Mouse (Mus musculus) R1 (cell line): ENCODE measurements around the gene Strn3.
"Not testable (repeated sequence)": the region's sequence is repeated elsewhere in the genome, so short reads cannot be mapped to it uniquely, and the experiment has no call there.

Experiments
- DNase-seq: peaks from one replicate; pipeline ENCODE4 v3.0.0-alpha.2; 2018; ENCODE audit warnings: low read depth, low spot score

Gene Strn3

DNA sequence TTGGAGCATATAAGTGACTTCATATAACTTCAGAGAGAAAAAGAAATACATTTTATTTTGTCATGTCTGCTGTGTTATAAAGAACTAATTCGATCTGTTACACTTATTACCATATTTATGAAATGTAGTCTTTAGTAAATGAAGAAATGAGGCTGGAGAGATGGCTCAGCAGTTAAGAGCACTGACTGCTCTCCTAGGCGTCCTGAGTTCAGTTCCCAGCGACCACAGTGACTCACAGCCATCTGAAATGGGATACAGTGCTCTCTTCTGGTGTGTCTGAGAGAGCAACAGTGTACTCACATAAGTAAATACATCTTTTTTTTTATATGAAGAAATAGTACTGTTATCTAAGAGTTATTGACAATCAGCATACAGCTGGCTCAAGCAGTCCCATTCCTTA, 1.7 kb upstream of the Strn3 start:
- no peak for DNase-seq

DNA sequence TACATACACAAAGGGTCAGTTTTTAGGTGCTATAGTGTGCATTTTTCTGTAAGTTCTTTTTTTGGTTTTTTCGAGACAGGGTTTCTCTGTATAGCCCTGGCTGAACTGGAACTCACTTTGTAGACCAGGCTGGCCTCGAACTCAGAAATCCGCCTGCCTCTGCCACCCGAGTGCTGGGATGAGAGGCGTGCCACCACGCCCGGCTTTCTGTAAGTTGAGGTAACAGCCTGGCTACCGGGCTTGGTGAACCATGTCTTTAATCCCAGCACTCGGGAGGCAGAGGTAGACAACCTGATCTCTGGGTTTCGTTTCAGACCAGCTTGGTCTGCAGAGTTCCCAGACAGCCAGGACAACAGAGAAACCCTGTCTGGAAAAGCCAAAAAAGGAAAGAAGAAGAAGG, 1.2 kb upstream of the Strn3 start:
- DNase-seq = not testable (repeated sequence)

DNA sequence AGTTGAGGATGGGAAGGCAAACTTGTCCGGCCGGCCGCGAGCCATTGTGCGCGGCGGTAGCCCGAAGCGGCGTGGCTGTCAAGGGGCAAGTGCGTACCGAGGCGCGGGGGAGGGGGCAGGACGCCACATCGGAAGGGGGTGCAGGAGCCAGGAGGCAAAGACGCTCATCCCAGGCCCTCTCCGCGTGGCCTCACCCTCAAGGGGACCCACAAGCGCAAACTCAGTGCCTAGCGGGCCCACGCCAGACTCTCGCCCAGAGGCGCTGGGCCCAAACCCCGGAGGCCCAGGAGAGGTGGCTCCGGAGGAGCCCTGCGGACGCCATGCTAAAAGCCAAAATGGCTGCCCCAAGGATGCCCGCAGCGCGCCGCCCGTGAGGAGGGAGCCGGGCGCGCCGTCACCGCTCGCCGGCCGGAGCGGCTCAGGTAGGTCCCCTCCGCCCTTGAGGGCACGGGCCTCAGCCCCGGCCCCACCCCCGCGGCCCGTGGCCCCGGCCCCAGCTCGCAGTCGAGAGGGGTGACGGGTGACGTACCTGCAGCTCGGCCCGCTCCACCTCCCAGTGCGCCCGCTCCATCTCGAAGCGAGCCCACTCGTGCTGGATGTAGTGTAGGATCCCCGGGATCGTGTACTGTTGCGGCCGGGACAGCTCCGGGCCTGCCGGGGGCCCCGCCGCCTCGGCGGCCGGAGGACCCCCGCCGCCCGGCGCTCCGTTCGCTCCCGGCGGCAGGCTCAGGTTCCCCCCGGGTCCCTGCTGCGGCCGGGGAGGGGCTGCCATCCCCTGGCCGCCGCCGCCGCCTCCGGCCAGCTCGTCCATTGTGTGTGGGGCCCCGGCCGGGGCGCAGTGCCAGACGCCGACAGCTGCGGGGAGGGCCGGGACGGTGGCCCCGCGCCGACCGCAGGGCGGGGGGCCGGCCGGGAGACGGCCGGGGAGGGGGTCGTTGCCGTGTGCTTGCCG, 528 bp downstream of the Strn3 start, which contains the start of gene Ap4s1:
Gene Ap4s1 (plus strand): TSS at position 141 of the 952 bp plus-strand sequence.
- DNase-seq = peak; percentile 78

DNA sequence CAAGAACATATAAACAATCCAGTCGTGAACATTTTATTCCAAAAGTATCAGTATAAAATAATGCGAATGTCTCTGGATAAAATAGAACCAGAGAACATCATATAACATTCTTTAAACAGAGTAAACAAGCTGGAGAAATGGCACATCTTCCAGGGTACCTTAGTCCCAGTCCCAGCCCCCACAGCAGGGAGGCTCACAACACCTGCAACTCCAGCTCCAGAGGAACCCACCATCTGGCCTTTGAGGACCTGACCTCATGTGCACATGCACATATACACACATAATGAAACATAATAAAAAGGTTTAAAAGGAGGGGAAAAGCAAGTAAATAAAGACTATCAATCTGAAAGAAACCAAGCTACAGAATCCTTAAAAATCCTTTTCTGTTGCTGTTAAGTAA, 3.2 kb downstream of the Strn3 start:
- DNase-seq = no peak

DNA sequence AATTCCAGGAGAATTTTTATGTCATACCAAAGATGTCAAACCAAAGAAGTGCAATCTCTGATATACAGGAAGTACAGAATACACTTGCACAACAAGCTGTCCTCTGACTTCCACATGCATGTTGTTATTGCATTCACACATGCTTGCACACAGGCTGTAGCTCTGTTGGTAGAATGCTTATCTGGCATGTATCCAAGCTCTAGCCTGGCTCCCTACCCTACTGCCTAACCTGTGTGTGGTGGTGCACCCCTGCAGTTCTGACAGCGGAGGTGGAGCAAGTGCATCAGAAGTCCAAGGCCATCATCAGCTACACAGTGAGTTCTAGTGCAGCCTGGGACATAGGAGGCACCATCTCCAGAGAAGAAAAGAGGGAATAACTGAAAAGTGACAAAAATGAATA, 12.9 kb downstream of the Strn3 start:
- DNase-seq = peak; percentile 21

DNA sequence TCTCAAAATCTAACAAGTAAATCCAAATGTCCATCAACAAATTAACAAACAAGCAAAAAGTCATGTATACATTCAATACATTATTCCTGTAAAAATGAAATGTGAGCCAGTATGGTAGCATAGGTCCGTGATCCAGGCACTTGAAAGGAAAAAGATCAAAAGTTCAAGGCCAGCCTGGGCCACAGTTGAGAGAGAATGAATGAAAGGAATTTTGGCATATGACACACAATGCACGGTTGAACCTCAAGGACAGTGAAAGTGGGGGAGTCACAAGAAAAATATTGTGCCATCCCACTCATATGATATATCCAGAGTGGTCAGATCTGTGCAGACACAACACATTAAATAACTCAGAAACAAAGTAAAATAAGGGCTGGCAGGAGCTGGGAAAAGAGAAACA, 15.3 kb downstream of the Strn3 start:
- DNase-seq = peak; percentile 36

DNA sequence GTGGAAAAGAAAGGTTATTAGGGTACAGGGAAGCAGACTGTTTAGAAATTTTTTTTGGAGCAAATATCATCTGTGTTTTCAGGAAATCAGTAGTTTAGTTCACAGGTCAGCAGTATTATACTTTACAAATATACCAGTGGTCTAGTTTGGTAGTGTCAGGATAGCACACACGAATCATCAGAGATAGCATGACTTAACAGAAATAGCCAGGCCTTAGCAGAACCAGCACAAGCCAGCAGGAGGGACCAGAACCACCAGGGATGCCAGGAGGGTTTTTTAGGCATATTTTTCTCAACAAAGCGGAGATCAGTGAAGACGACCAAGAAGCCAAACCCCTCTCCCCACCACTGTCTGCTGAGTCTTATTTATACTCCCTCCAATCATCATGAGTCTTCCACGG, 18.4 kb downstream of the Strn3 start:
- DNase-seq = no peak

DNA sequence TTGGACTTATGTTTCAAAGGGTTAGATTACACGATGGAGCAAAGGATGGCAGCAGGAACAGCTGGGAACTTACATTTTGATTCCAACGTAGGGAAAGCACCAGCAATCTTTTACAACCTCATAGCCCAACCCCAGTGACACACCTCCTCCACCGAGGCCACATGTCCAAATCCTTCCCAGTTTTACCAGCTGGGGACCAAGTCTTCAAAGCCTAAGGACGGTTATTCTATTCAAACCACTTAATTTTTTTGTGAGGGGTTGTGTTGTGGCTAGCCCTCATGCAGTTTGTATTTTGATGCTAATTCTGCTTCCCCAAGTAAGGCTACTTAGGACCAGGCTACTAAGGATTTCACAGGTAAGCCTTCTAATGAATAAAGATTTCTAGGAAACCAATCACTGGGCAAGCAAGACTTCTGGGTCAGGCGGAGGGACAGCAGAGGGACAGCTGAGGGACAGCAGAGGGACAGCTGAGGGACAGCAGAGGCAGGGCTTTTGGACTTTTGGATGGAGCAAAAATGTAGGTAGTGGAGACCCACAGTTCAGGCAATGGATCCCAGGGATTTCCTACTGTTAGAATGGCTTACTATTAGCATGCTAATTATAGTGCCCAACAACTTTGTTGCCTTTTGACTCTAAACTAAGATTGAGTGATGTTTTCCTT, 20.3 kb downstream of the Strn3 start:
- DNase-seq = peak; percentile 79

DNA sequence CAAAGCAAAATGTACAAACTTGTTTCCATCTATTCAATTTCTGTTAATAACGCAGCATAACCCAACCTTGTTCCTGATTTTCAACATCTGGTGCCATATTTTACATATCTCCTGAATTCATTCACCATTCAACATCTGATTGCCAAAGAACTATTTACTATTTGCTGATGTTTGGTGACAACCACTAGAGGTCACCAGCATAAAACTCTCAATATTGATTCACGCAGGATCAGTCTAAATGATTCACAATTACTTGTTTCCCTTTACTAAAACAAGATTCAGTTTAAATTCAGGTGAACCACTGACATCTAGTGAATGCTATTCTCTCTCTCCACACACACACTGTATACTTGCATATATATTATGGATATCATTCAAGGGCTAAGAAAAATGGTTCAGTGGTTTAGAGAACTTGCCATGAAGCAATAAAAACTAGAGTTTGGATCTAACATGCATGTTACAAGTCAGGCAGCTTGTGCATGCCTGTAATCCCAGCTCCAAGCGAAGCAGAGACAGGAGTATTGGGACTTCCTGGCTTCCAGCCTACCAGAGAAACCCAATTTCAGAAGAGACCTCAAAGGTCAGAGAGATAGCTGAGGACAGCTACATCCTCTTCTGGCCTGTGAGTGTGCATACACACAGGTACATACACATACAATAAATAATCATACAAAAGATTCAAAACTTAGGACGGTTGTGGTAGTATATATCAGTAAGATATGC, 24.8 kb downstream of the Strn3 start:
- DNase-seq = no peak

DNA sequence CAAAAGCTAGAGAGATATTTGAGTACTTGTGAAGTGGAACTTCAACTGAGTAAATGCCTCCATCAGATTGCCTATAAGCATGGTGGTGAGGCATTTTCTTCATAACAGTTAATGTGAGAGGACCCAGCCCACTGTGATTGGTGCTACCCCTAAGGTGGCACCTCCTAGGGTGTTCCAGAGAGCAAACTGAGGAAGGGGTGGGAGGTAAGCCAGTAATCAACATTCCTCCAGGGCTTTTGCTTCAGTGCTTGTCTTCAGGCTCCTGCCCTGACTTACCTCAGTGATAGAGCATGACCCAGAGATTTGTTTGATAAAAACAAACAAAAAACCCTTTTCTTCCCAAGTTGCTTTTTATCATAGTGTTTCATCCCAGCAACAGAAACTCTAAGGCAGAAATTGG, 27.8 kb downstream of the Strn3 start:
- DNase-seq = no peak

DNA sequence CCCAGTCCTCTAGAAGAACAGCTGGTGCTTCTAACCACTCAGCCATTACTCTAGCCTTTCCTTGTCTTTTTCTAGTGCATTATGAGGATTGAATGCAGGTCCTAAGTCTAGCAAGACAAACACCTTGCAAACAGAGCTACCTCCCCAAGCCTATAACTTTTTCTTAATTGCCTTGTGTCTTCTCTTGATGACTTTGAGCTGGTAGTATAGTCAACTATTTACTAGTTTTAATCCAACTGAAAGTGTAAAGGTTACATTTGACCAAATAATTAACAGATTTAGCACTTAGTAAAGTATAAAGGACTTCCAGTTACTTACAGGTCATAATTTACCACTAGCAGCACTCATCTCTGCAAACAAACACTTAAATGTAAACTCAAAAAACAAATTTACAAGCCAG, 28.7 kb downstream of the Strn3 start:
- DNase-seq = no peak

DNA sequence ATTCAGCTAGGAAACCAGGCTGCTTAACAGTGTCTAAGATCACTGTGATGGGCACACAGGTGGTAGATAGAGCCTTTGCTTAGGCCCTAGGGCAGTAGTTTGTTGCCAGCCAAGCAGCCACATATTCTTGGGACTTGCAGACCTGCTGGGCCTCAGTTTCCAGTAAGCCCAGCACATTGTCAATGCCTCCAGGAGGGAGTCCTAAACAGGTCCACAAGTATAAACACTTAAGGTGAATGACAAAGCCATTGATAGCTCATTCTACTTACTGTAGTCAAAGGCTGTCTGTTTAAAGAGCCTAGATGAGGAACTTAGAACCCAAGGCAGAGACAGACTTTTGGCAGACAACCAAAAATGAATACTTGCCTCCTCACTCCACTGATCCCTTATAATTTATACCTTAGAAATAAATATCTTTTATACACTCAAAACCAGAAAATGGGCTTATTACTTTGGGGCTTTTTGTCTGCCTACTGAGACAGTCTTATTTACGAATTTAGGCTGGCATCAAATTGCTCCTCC, 35.7 kb downstream of the Strn3 start:
- peak; percentile 67 for DNase-seq

DNA sequence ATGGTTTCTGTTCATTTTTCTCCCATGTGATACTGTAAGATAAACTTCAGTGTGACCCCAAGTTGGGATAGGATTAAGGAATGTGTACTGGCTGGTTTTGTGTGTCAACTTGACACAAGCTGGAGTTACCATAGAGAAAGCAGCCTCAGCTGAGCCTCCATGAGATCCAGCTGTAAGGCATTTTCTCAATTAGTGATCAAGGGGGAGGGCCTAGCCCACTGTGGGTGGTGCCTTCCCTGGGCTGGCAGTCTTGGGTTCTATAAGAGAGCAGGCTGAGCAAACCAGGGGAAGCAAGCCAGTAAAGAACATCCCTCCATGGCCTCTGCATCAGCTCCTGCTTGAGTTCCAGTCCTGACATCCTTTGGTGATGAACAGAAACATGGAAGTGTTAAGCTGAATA, 42.3 kb downstream of the Strn3 start:
- DNase-seq = not testable (repeated sequence)

DNA sequence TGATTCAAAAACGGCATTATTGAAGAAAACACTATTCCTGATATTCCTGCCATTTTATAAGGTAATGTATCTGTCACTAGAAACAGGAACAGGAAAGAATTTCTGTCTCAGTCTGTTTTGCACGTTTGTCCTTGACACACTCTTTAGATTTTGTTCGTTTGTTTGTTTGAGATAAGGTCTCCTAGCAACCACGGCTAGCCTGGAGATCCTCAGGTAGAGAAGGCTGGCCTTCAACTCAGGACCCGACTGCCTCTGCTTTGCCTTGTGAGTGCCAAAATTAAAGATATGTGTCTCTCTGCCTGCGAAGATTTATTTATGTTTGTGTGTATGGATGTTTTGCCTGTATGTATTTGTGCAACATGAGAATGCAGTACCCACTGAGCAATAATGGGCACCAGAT, 49.8 kb downstream of the Strn3 start:
- DNase-seq = peak; percentile 51

DNA sequence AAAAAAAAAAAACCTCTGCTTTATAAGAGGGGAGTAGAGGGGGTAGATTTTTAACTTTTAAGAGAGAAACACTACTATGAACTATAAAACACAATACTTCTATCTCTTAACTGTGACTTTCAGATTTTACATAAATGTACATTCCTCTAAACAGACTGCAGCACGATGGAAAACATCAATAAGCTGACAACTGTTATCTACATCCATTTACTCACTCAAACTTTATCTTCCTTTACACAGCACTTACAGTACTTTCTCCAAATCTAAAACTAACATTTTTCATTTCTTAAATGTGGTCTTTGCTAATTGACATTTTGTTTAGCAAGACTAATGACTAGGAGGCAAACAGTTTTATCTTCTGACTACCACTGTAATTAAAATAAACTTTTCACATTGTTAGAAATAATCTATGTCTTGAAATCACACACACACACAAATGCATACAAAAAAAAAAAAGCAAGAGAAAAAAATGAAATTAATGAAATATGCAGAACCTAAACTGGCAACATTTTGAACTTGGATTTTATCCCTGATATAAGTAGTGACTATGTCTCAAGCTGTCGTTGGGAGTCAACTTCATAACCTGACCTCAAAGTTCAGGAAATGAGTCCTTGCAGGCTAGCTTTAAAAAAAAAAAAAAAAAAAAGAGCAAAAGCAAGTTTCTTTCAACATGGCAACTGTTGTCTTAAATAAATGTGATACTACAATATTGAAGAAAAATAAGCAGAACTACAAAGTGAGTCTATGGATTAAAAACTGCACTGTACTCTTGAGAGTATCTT, 54.8 kb downstream of the Strn3 start:
- DNase-seq = no peak

DNA sequence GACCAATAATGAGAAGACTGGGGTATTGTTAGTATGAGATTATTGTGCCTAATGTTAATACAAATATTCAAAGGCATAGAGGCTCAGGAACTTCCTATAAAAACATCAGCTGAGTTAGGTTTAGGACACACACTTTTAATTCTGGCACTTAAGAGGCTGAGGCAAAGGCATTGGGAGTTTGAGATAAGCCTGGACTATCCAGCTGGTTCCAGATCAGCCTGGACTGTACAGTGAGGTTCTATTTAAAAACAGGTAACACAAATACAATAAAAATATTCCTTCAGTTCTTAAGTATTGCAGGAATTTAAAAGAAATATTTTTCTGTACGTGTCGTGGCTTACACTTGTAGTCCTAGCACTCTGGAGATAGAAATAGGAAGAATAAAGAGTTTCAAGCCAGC, 55.4 kb downstream of the Strn3 start:
- DNase-seq = no peak

DNA sequence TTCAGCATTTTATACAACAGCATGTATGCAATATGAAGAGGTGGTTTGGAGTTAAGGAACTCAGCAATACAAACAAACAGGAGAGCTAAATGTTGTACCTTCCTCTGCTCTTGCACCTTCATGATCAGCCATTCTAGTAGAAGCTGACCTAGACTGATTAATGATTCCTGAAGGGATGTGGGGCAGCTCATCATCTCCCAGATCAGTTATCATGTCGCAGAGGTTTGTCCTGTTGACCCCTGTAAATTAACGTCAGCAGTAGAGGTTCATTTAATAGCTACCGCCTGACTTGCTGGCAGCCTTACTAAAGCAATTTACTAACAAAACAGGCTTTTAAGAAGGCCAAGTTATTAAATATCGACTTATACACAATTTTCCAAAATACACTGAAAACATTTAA, 58.2 kb downstream of the Strn3 start:
- DNase-seq = no peak

DNA sequence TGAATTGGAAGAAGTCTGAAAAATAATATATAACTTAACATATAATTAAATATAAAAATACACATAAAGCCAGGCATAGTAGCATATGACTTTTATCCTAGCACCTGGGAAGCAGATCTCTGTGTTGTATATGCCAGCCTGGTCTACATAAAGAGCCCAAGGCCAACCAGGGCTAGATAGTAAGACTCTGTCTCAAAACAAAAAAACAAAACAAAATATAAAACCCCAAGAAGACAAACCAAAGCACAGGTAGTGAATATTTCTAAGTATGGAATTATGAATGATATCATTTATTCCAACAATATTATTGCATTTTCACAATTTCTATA, 68.4 kb downstream of the Strn3 start:
- no peak for DNase-seq

DNA sequence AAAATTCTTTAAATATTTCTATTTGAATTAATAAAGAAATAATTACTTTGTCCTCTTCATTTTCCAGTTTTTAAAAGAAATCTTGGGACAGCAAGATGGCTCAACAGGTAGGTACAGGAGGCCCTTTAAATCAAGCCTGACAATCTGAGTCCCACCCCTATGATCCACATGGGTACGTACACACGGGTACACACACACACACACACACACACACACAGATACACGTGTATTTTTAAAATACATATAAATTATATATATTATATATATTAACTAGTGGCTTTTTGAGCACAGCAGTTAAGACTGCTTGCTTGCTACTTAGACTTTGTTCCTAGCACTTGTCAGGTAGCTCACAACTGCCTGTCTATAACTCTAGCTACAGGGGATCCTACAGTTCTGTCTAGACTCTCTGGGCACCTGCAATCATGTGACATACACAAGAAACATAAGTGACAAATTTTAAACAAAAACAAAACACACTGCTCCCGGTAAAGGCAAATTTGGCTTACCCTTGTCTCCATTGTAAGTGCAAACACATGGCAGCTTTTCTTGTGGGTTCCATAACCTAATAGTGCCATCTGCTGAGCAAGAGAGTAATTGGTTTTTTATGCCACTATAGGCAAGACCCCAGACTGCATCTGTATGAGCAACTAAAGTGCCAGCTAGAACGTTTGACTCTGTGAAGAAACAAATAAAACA, 68.9 kb downstream of the Strn3 start:
- no peak for DNase-seq

DNA sequence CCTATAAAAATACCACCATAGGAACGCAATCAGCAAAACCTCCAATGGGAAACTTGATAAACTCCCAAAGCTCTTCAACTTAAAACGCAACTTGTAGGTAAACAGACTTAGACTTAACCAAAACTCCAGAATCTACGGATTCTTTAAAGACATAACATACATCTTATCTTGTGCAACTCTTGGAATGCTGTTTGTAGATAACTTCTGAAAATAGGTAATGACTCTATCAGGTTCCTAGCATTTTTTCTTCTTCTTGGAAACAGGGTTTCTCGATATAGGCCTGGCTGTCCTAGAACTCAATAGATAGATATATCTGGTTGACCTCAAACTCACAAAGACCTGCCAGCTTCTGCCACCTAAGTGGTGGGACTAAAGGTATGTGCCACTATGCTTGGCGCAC, 70.5 kb downstream of the Strn3 start:
- no peak for DNase-seq

DNA sequence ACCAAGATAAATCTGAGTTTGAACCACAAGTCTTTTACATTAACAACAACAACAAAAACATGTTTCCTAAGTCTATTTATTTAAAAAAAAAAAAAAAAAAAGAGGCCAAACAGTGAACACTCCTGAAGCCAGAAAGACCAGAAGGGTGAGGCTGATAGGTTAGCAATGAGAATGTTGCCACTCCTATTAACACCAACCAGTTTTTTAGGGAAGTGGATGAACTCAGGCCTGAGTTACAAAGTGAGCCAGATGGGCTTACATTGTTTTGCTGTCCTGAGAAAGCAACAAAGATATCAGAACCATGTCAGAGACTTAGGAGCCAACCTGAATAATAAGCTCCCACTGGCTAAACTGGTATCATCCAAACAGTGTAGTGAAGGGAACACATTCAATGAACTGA, 71.1 kb downstream of the Strn3 start:
- no peak for DNase-seq
